Mouse (Mus musculus): ENCODE measurements around the gene Ankrd22. TPM values are rescaled to one million over a fixed set of nuclear protein-coding genes. Genes with fewer than 3 reads are reported as not detected.

Ankrd22 gene
- total RNA-seq, 4 experiments from 2014 or later: 0.33 TPM; not detected in 3

GRCm38 (mm10) chr19:34181234-34181633 lies 15.4 kb upstream of the Ankrd22 start:
- no peak for DNase-seq (ENCODE audit: low spot score in 2 of 2)

GRCm38 (mm10) chr19:34180316-34180715 lies 14.5 kb upstream of the Ankrd22 start:
- no peak for DNase-seq (ENCODE audit: low spot score in 2 of 2)

GRCm38 (mm10) chr19:34179136-34179535 lies 13.3 kb upstream of the Ankrd22 start:
- DNase-seq (ENCODE audit: low spot score in 2 of 2): no peak

GRCm38 (mm10) chr19:34174004-34174403 lies 8.2 kb upstream of the Ankrd22 start:
- no peak for DNase-seq (ENCODE audit: low spot score in 2 of 2)

- no peak for DNase-seq (ENCODE audit: low spot score in 2 of 2)
Observed at GRCm38 (mm10) chr19:34171167-34171566, 5.3 kb upstream of the Ankrd22 start.

GRCm38 (mm10) chr19:34169121-34169520 lies 3.3 kb upstream of the Ankrd22 start:
- no peak for DNase-seq (ENCODE audit: low spot score in 2 of 2)

- no peak for DNase-seq (ENCODE audit: low spot score in 2 of 2)
Observed at GRCm38 (mm10) chr19:34167896-34168661, 2.2 kb upstream of the Ankrd22 start.

- no peak for DNase-seq (ENCODE audit: low spot score in 2 of 2)
Observed at GRCm38 (mm10) chr19:34166386-34166785, 533 bp upstream of the Ankrd22 start.

GRCm38 (mm10) chr19:34162693-34163092 lies 3.2 kb downstream of the Ankrd22 start:
- DNase-seq (ENCODE audit: low spot score in 2 of 2): no peak

GRCm38 (mm10) chr19:34153263-34154144 lies 12.3 kb downstream of the Ankrd22 start:
- DNase-seq (ENCODE audit: low spot score in 2 of 2): no peak

- DNase-seq (ENCODE audit: low spot score in 2 of 2): no peak
Observed at GRCm38 (mm10) chr19:34151909-34152308, 13.9 kb downstream of the Ankrd22 start.

GRCm38 (mm10) chr19:34148421-34148820 lies 17.4 kb downstream of the Ankrd22 start:
- no peak for DNase-seq (ENCODE audit: low spot score in 2 of 2)

GRCm38 (mm10) chr19:34139431-34140046 lies 26.3 kb downstream of the Ankrd22 start:
- no peak for DNase-seq (ENCODE audit: low spot score in 2 of 2)

- no peak for DNase-seq (ENCODE audit: low spot score in 2 of 2)
Observed at GRCm38 (mm10) chr19:34138720-34139430, 27.0 kb downstream of the Ankrd22 start.

GRCm38 (mm10) chr19:34120107-34120731 lies 45.6 kb downstream of the Ankrd22 start:
- no peak for DNase-seq (ENCODE audit: low spot score in 2 of 2)

- DNase-seq (ENCODE audit: low spot score in 2 of 2): no peak
Observed at GRCm38 (mm10) chr19:34119653-34120052, 46.2 kb downstream of the Ankrd22 start.

- DNase-seq (ENCODE audit: low spot score in 2 of 2): no peak
Observed at GRCm38 (mm10) chr19:34119102-34119501, 46.8 kb downstream of the Ankrd22 start.

- no peak for DNase-seq (ENCODE audit: low spot score in 2 of 2)
Observed at GRCm38 (mm10) chr19:34104841-34105240, 61.0 kb downstream of the Ankrd22 start.

- no peak for DNase-seq (ENCODE audit: low spot score in 2 of 2)
Observed at GRCm38 (mm10) chr19:34101888-34102287, 64.0 kb downstream of the Ankrd22 start.

- no peak for DNase-seq (ENCODE audit: low spot score in 2 of 2)
Observed at GRCm38 (mm10) chr19:34100633-34101032, 65.2 kb downstream of the Ankrd22 start, which contains the start of gene Lipm. Lipm (plus strand) TSS chr19:34100933.

GRCm38 (mm10) chr19:34096228-34096627 lies 69.6 kb downstream of the Ankrd22 start:
- DNase-seq (ENCODE audit: low spot score in 2 of 2): no peak

All from layer of hippocampus, adult 8-10 months (tissue).